Mouse (Mus musculus): ENCODE data around the gene Lrriq1. TPM values are rescaled to one million over a fixed set of nuclear protein-coding genes. Genes with fewer than 3 reads are reported as not detected.

The Lrriq1 gene
- polyA plus RNA-seq, 1 experiment = 4.4 TPM

- TF ChIP-seq CTCF (IDR thresholded peaks at IDR 0.05; ENCODE audit: control insufficient read depth, insufficient read depth, low read length) = no peak
- Histone ChIP-seq H3K4me1 (ENCODE audit: control insufficient read depth, insufficient read depth, low read length) (no peaks in the 10 kb centered on the region), H3K4me3 (replicated peaks; ENCODE audit: control insufficient read depth, low read depth, low read length) (no peak overlapping the region), H3K27ac (ENCODE audit: control insufficient read depth, insufficient read depth, low read depth, low read length, poor library complexity) (no peak overlapping the region)
- WGBS = 57% methylated on average over 4 of the region's 4 CpGs
These were observed 93.6 kb downstream of the Lrriq1 start for GRCm38 (mm10) chr10:103142526-103142925.

- WGBS = 41% methylated on average over 6 of the region's 6 CpGs
- Histone ChIP-seq H3K27ac (ENCODE audit: control insufficient read depth, insufficient read depth, low read depth, low read length, poor library complexity) (no peak overlapping the region), H3K4me1 (ENCODE audit: control insufficient read depth, insufficient read depth, low read length) (no peaks in the 10 kb centered on the region), H3K4me3 (replicated peaks; ENCODE audit: control insufficient read depth, low read depth, low read length) (no peak overlapping the region)
- no peak for TF ChIP-seq POLR2A (IDR thresholded peaks at IDR 0.05; ENCODE audit: borderline replicate concordance, control insufficient read depth, low read depth, low read length)
- TF ChIP-seq CTCF (IDR thresholded peaks at IDR 0.05; ENCODE audit: control insufficient read depth, insufficient read depth, low read length) = no peak
These were observed 94.6 kb downstream of the Lrriq1 start for GRCm38 (mm10) chr10:103141532-103141931.

GRCm38 (mm10) chr10:103140609-103141008 is 95.5 kb downstream of the Lrriq1 start:
- TF ChIP-seq CTCF (IDR thresholded peaks at IDR 0.05; ENCODE audit: control insufficient read depth, insufficient read depth, low read length) (no peak), POLR2A (IDR thresholded peaks at IDR 0.05; ENCODE audit: borderline replicate concordance, control insufficient read depth, low read depth, low read length) (no peak)
- H3K27ac ChIP-seq (ENCODE audit: control insufficient read depth, insufficient read depth, low read depth, low read length, poor library complexity) = no peak overlapping the region
- no peak overlapping the region for H3K4me3 ChIP-seq (replicated peaks; ENCODE audit: control insufficient read depth, low read depth, low read length)
- H3K4me1 ChIP-seq (ENCODE audit: control insufficient read depth, insufficient read depth, low read length) = no peaks in the 10 kb centered on the region
- WGBS = 70% methylated on average over 8 of the region's 8 CpGs

- Histone ChIP-seq H3K4me3 (replicated peaks; ENCODE audit: control insufficient read depth, low read depth, low read length) (no peak overlapping the region), H3K4me1 (ENCODE audit: control insufficient read depth, insufficient read depth, low read length) (no peaks in the 10 kb centered on the region), H3K27ac (ENCODE audit: control insufficient read depth, insufficient read depth, low read depth, low read length, poor library complexity) (no peak overlapping the region)
- TF ChIP-seq POLR2A (IDR thresholded peaks at IDR 0.05; ENCODE audit: borderline replicate concordance, control insufficient read depth, low read depth, low read length) (no peak), CTCF (IDR thresholded peaks at IDR 0.05; ENCODE audit: control insufficient read depth, insufficient read depth, low read length) (no peak)
- WGBS = 72% methylated on average over 6 of the region's 6 CpGs
These were observed 121.5 kb downstream of the Lrriq1 start for GRCm38 (mm10) chr10:103114629-103115028.

- Histone ChIP-seq H3K4me3 (replicated peaks; ENCODE audit: control insufficient read depth, low read depth, low read length) (no peak overlapping the region), H3K4me1 (ENCODE audit: control insufficient read depth, insufficient read depth, low read length) (no peaks in the 10 kb centered on the region), H3K27ac (ENCODE audit: control insufficient read depth, insufficient read depth, low read depth, low read length, poor library complexity) (no peak overlapping the region)
- 77% methylated on average over 2 of the region's 2 CpGs for WGBS
- TF ChIP-seq CTCF (IDR thresholded peaks at IDR 0.05; ENCODE audit: control insufficient read depth, insufficient read depth, low read length) (no peak), POLR2A (IDR thresholded peaks at IDR 0.05; ENCODE audit: borderline replicate concordance, control insufficient read depth, low read depth, low read length) (no peak)
These were observed 128.0 kb downstream of the Lrriq1 start for GRCm38 (mm10) chr10:103108090-103108489.

- WGBS = 66% methylated on average over 1 of the region's 1 CpGs
- TF ChIP-seq POLR2A (IDR thresholded peaks at IDR 0.05; ENCODE audit: borderline replicate concordance, control insufficient read depth, low read depth, low read length) = no peak
- TF ChIP-seq CTCF (IDR thresholded peaks at IDR 0.05; ENCODE audit: control insufficient read depth, insufficient read depth, low read length) = no peak
- H3K4me1 ChIP-seq (ENCODE audit: control insufficient read depth, insufficient read depth, low read length) = no peaks in the 10 kb centered on the region
These were observed 150.0 kb downstream of the Lrriq1 start for GRCm38 (mm10) chr10:103086101-103086500.

GRCm38 (mm10) chr10:103049593-103049992 is 186.5 kb downstream of the Lrriq1 start:
- Histone ChIP-seq H3K4me3 (replicated peaks; ENCODE audit: control insufficient read depth, low read depth, low read length) (no peak overlapping the region), H3K4me1 (ENCODE audit: control insufficient read depth, insufficient read depth, low read length) (no peaks in the 10 kb centered on the region), H3K27ac (ENCODE audit: control insufficient read depth, insufficient read depth, low read depth, low read length, poor library complexity) (no peak overlapping the region)
- 86% methylated on average over 2 of the region's 2 CpGs for WGBS
- TF ChIP-seq POLR2A (IDR thresholded peaks at IDR 0.05; ENCODE audit: borderline replicate concordance, control insufficient read depth, low read depth, low read length) (no peak), CTCF (IDR thresholded peaks at IDR 0.05; ENCODE audit: control insufficient read depth, insufficient read depth, low read length) (no peak)

More at GRCm38 (mm10) chr10:103086101-103086500, 150.0 kb downstream of the Lrriq1 start:
- Histone ChIP-seq H3K27ac (ENCODE audit: control insufficient read depth, insufficient read depth, low read depth, low read length, poor library complexity) (no peak overlapping the region), H3K4me3 (replicated peaks; ENCODE audit: control insufficient read depth, low read depth, low read length) (no peak overlapping the region)

- no peak for TF ChIP-seq POLR2A (IDR thresholded peaks at IDR 0.05; ENCODE audit: borderline replicate concordance, control insufficient read depth, low read depth, low read length)
- TF ChIP-seq CTCF (IDR thresholded peaks at IDR 0.05; ENCODE audit: control insufficient read depth, insufficient read depth, low read length) = no peak
- Histone ChIP-seq H3K4me3 (replicated peaks; ENCODE audit: control insufficient read depth, low read depth, low read length) (no peak overlapping the region), H3K4me1 (ENCODE audit: control insufficient read depth, insufficient read depth, low read length) (no peaks in the 10 kb centered on the region), H3K27ac (ENCODE audit: control insufficient read depth, insufficient read depth, low read depth, low read length, poor library complexity) (no peak overlapping the region)
- 79% methylated on average over 3 of the region's 3 CpGs for WGBS
These were observed 189.5 kb downstream of the Lrriq1 start for GRCm38 (mm10) chr10:103046623-103047022.

GRCm38 (mm10) chr10:103045019-103045418 is 191.1 kb downstream of the Lrriq1 start:
- Histone ChIP-seq H3K27ac (ENCODE audit: control insufficient read depth, insufficient read depth, low read depth, low read length, poor library complexity) (no peak overlapping the region), H3K4me3 (replicated peaks; ENCODE audit: control insufficient read depth, low read depth, low read length) (no peak overlapping the region), H3K4me1 (ENCODE audit: control insufficient read depth, insufficient read depth, low read length) (no peaks in the 10 kb centered on the region)
- WGBS = 54% methylated on average over 2 of the region's 2 CpGs
- no peak for TF ChIP-seq POLR2A (IDR thresholded peaks at IDR 0.05; ENCODE audit: borderline replicate concordance, control insufficient read depth, low read depth, low read length)
- TF ChIP-seq CTCF (IDR thresholded peaks at IDR 0.05; ENCODE audit: control insufficient read depth, insufficient read depth, low read length) = no peak
